Mouse (Mus musculus): ENCODE measurements around the gene Cabin1.

The Cabin1 gene

DNA sequence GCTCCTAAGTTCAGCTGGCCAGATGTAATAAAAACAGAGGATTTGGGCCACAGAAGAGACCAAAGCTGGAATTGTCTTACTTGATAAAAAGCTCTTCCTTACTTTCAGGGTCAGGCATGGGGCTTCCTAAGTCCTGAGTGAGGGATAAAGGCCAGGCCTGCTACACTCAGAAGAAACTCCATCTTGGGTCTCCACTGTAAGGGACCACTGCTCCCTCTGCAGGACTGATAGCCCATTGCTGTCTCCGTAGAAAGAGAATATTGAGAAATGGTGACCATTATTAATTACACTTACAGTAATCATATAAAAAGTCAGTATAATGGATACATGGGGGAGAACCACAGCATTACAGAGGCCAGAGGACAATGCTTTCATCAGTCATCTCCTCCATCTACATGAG is 60.6 kb downstream of the Cabin1 start:
- WGBS: 75% methylated on average over 1 of the region's 1 CpGs

- WGBS: 96% methylated on average over 2 of the region's 2 CpGs
Measured at GRCm38 (mm10) chr10:75702494-75702893, 61.6 kb downstream of the Cabin1 start.

DNA sequence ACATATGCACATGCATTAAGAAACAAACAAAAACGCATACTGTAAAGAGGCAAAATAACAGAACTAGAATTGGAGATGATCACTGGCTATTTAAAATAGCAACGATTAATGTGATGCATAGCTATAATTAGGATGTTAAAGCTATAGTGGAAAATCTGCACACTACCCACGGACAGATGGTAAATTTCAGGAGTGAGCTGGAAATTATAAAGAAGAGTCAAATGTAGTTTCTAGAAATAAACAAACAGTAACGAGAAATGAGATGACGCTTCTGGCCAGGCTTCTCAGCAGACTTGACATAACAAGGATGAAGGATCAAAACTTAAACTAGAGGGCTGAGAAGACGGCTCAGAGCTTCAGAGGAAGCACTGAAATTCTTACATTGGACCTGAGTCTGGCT is 62.9 kb downstream of the Cabin1 start:
- 52% methylated on average over 6 of the region's 6 CpGs for WGBS

- 95% methylated on average over 3 of the region's 3 CpGs for WGBS
Measured at GRCm38 (mm10) chr10:75697693-75698092, 66.4 kb downstream of the Cabin1 start.

DNA sequence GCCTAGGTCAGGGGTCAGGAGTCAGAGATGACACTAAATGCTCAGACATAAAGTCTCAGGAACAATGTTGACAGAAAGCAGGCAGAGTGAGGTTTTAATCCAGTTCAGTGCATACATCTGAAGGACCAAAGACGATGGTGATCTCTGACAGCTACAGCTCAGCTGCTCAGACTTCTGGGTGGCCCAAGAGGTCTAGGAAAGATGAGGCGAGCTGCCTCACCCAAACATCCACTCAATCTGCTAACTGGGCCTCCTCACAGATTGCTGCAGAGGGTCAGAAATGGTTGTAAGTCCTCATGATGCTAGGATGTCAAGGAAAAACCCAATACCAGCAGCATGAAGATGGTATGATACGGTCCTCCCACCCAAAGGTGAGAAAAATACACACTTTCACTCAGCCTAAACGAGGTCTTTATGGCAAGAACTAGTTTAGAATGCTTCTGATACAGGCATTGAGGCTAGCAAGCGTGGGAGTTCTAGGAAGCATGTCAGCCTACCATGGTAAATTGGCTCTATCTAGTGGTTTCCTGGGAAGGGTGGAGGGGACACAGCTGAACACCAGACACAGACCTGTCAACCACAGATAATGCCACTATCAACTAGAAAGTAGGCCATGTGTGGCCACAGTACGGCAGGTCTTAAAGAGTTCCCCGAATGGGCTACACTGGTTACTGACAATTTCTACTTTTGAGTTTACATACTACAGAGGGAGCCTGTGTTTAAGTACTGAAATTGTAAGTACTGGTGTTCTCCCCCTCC is 67.4 kb downstream of the Cabin1 start:
- WGBS: 81% methylated on average over 7 of the region's 7 CpGs

DNA sequence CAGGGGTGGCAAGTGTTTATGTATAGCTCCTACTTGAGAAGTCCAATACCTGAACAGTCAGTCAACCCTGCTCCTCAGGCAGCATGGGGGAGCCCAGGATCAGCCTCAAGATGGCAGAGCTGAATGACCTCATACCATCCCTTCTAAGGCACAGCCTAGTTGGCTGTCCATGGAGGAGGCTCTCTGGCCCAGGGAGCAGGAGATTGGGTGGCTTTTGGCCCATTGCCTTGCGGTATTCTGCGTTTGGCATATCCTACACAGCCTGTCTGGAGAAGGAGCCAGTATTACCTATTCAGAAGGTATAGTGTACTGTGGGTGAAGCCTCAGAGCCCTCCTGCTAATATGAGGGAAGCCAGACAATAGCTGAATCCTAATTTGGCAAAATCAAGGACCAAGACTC is 68.6 kb downstream of the Cabin1 start:
- WGBS: 86% methylated on average over 2 of the region's 2 CpGs

DNA sequence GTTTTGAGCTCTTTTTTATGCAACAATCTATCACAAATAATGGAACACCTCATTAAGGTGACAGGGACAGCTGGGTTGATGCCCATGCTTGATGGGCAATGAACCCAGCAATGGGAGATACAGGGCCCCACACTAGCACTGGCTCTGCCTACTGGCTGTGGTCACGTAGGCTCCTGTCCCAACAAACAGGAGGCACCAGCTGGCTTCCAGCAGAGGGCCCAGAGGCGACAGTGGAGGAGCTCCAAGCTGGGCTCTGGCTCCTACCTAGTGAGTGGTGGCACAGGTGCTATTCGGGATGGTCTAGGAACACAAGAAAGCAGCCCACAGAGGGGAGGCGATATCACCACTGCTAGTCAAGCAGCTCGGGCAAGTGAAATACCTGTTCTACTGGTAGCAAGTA is 69.1 kb downstream of the Cabin1 start:
- 76% methylated on average over 5 of the region's 5 CpGs for WGBS

- 76% methylated on average over 9 of the region's 9 CpGs for WGBS
Measured at GRCm38 (mm10) chr10:75694567-75694966, 69.6 kb downstream of the Cabin1 start.

GRCm38 (mm10) chr10:75693451-75694233 is 70.5 kb downstream of the Cabin1 start:
- WGBS: 64% methylated on average over 11 of the region's 11 CpGs

DNA sequence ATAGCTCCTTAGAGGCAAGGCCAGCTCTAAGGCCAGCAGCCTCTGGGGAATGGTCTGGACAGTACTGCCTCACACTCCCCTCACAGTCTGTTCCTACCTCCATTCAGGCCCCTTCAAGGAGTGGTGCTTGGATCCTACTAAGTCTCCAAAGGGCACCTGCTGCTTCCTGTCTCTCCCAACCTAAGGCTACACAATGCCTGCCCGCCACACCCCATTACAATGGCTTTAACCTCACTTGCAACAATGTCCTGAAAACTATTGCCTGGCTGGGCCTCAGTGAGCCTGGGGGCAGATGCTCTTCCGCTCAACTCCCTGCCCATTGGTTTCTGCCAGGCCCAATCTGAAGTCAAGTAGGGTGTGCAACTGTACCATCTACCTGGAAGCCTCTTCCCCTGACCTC is 75.5 kb downstream of the Cabin1 start:
- WGBS: 100% methylated on average over 2 of the region's 2 CpGs

- 42% methylated on average over 4 of the region's 4 CpGs for WGBS
Measured at GRCm38 (mm10) chr10:75686724-75687123, 77.4 kb downstream of the Cabin1 start.

DNA sequence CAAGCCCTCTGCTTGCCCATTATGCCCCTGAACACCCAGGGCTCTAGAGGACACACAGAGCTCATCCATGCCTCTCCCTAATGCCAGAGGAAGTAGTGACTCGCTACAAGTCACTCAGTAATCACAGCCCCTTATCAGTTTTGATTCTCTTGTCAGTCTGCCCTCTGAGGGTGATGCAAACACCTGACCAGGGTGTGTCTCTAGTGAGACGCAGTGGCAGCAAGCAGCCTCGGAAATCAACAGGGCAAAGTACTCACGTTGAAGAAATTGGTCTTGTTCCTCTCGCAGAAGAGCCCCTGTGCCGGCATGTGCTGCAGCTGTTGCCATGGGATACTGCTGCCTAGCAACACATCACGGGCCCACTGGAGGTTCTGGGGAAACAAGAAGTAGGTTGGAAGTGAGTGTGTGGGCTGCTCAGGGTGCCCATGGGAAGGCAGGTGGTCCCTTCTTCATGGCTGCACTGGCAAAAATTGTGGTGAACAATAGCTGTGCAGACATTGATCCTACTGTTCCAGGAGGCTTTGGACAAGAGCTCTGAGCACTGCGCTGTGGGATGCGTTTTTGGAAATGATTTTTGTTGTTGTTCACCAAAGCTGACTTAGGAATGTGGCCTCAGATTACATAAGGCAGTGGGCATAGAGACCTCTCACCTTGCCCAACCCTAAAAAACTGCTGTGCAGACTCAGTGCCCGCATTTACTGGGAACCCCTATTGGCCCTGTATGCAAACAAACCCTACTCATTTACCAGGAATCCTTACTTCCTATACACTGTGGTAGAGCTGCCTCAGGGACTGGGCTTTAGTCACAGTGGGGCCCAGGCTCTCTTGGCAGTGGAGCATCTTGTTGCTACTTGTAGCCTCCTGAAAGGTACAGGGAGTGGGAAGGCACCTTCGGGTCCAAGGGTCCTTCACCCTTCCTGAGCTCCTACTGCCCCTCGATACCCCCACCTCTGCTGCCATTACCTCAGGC is 79.8 kb downstream of the Cabin1 start:
- 39% methylated on average over 12 of the region's 12 CpGs for WGBS

- WGBS: 47% methylated on average over 10 of the region's 10 CpGs
Measured at GRCm38 (mm10) chr10:75680574-75681001, 83.6 kb downstream of the Cabin1 start.

GRCm38 (mm10) chr10:75679204-75679603 is 84.9 kb downstream of the Cabin1 start:
- 90% methylated on average over 6 of the region's 6 CpGs for WGBS

DNA sequence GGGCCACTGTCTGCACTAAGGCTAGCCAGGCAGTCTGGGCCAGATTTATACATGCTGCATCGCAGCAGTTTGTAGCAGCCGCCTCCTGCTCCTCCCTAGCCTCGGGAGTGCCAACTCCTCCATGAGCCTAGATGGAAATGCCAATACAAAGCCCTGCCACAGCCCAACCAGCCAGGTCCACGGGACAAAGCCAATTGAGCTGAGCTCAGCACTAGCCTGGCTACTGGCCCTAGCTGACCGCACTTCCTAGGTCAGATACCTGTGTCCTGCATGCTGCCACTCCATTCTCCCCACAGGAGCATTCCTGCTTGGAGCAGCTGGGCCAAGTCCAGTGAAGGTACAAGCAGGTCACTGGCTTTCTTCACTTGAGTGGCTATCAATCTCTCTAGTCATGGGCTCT is 86.2 kb downstream of the Cabin1 start:
- 33% methylated on average over 5 of the region's 5 CpGs for WGBS

DNA sequence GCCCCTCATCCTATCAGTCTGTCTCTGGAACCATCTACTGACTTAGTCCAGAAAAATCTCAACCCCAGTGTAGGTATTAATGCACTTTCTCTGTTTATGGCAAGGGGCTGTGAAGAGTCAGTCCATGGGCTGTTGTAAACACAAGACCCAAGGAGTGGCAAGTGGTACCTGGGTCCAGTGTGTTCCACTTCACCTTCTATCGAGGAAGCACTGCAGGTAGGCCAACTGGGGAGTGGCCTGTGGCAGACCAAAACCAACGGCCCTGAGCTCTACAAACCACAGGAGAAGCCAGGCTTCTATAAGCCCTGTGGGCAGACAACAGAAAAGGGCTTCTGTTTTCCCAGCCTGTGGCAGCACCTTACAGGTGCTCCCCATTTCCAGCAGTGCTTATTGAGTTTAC is 86.6 kb downstream of the Cabin1 start:
- WGBS: 68% methylated on average over 2 of the region's 2 CpGs

DNA sequence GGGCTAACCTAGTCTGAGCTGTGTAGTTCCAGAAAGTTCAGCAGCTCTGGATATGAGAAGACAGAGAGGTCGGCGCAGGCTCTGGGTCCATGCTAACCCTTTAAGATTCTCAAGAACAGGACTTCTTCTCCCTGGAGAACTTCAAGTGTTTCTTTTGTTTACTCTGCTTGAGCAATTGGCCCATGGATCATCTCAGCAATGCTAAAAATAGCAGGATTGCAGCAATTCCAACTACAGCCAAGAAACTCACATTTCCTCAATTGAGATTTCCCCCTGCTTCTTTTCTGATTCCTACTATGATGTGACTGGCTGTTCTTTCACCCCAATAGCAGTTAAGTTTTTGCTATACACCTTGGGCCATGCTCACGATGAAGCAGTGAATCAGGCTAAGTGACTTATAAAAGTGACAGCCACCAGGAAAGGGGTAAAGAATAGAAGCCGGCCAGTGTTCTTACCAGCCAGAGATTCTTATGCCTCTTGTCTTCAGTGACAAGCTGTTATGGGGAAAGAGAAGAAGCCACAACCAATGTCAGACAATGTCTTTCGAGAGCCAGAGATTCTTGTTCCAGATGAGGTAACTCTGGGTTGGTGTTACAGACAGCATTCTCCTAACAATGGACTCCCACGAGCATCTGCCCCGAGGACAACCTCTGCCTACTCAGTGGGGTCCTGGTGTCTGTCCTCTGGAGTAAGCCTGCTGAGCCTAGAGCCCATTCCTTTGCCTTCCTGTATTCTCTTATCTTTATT is 87.1 kb downstream of the Cabin1 start:
- 54% methylated on average over 7 of the region's 7 CpGs for WGBS

GRCm38 (mm10) chr10:75676286-75676685 is 87.9 kb downstream of the Cabin1 start:
- WGBS: 61% methylated on average over 2 of the region's 2 CpGs

DNA sequence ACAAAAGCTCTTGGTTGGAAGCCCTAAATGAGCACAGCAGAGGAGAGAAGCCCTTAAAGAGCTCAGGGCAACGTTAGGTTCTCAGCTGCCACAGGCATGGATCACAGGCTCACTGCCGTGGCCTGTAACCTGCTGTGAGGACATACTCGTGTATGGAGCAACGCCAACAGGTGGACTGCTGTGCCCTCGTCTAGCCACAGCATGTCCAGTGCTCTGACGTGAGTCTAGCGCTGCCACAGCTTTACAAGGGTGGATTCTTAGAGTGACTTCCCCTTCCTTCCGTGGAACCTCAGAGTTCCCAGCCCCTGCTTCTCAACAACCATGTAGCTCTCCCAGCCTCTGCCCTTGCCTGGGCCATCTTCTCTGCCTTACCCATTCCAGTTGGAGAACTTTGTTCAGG is 88.5 kb downstream of the Cabin1 start:
- 78% methylated on average over 8 of the region's 8 CpGs for WGBS

GRCm38 (mm10) chr10:75669936-75670335 is 94.2 kb downstream of the Cabin1 start:
- 77% methylated on average over 1 of the region's 1 CpGs for WGBS

DNA sequence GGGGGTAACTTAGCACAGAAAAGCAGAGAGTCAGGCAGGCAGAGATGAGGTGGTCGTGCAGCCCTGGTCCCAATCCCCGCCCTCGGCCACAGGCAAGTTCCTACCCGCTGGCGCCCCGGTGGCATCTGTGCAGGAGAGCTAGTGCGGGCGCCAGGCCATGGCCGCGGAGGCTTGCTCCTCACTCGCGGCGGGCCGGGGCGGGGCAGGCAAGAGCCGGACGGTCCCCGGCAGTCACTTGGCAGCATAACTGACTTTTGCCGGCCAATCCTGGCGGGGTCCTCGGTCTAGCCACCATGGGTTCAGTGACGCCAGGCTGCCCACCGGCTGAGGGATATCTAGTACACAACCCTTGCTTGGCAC is 96.2 kb downstream of the Cabin1 start:
- 7% methylated on average over 23 of the region's 23 CpGs for WGBS

Data from cerebral cortex, adult 2 months (tissue).